Mouse (Mus musculus): ENCODE measurements around the gene Klrb1b. TPM values are rescaled to one million over a fixed set of nuclear protein-coding genes. Genes with fewer than 3 reads are reported as not detected.
"Not testable (repeated sequence)": the region's sequence is repeated elsewhere in the genome, so short reads cannot be mapped to it uniquely, and the experiment has no call there.

Gene Klrb1b
- polyA plus RNA-seq, 1 experiment from 2014 or later, result not detected

- DNase-seq (ENCODE audit: low spot score), result no peak
- 62% methylated on average over 9 of the region's 9 CpGs for WGBS
- Histone ChIP-seq H3K4me1 (peaks cover 24% of the 10 kb centered on the region), H3K27ac (replicated peaks) (no peak overlapping the region), H3K4me3 (no peak overlapping the region), H3K9me3 (replicated peaks) (no peaks in the 10 kb centered on the region), H3K27me3 (ENCODE audit: low read depth, poor library complexity, severe bottlenecking) (0 out of 2 replicates have a peak, but pooled peaks cover 5% of the 10 kb centered on the region), H3K36me3 (no peaks in the 10 kb centered on the region)
Observed at GRCm38 (mm10) chr6:128845998-128846542, 19.9 kb upstream of the Klrb1b start.

- H3K36me3 ChIP-seq, result no peaks in the 10 kb centered on the region
- no peaks in the 10 kb centered on the region for H3K9me3 ChIP-seq (replicated peaks)
- peaks cover 24% of the 10 kb centered on the region for H3K4me1 ChIP-seq
- peak; percentile 94 for DNase-seq (ENCODE audit: low spot score)
- peak overlapping the region; percentile 35 for H3K4me3 ChIP-seq
- WGBS, result 35% methylated on average over 7 of the region's 7 CpGs
- H3K27ac ChIP-seq (replicated peaks), result peak overlapping the region; percentile 33
- 0 out of 2 replicates have a peak, but pooled peaks cover 5% of the 10 kb centered on the region for H3K27me3 ChIP-seq (ENCODE audit: low read depth, poor library complexity, severe bottlenecking)
Observed at GRCm38 (mm10) chr6:128845319-128845979, 19.3 kb upstream of the Klrb1b start.

GRCm38 (mm10) chr6:128844586-128845080, 18.5 kb upstream of the Klrb1b start:
- H3K9me3 ChIP-seq (replicated peaks), result no peaks in the 10 kb centered on the region
- 0 out of 2 replicates have a peak, but pooled peaks cover 5% of the 10 kb centered on the region for H3K27me3 ChIP-seq (ENCODE audit: low read depth, poor library complexity, severe bottlenecking)
- H3K27ac ChIP-seq (replicated peaks), result no peak overlapping the region
- no peak for DNase-seq (ENCODE audit: low spot score)
- no peaks in the 10 kb centered on the region for H3K36me3 ChIP-seq
- peaks cover 28% of the 10 kb centered on the region for H3K4me1 ChIP-seq
- peak overlapping the region; percentile 89 for H3K4me3 ChIP-seq
- 83% methylated on average over 5 of the region's 5 CpGs for WGBS

GRCm38 (mm10) chr6:128844131-128844530, 18.0 kb upstream of the Klrb1b start:
- Histone ChIP-seq H3K36me3 (no peaks in the 10 kb centered on the region), H3K4me1 (peaks cover 30% of the 10 kb centered on the region), H3K27ac (replicated peaks) (no peak overlapping the region), H3K27me3 (ENCODE audit: low read depth, poor library complexity, severe bottlenecking) (0 out of 2 replicates have a peak, but pooled peaks cover 5% of the 10 kb centered on the region), H3K9me3 (replicated peaks) (no peaks in the 10 kb centered on the region), H3K4me3 (peak overlapping the region; percentile 89)
- no peak for DNase-seq (ENCODE audit: low spot score)
- 31% methylated on average over 8 of the region's 8 CpGs for WGBS

- peak overlapping the region; percentile 86 for H3K27ac ChIP-seq (replicated peaks)
- H3K27me3 ChIP-seq (ENCODE audit: low read depth, poor library complexity, severe bottlenecking), result 0 out of 2 replicates have a peak, but pooled peaks cover 5% of the 10 kb centered on the region
- WGBS, result under 1% methylated on average over 22 of the region's 22 CpGs
- peaks cover 30% of the 10 kb centered on the region for H3K4me1 ChIP-seq
- peak overlapping the region; percentile 89 for H3K4me3 ChIP-seq
- no peaks in the 10 kb centered on the region for H3K9me3 ChIP-seq (replicated peaks)
- peak; percentile 66 for DNase-seq (ENCODE audit: low spot score)
- H3K36me3 ChIP-seq, result no peaks in the 10 kb centered on the region
Observed at GRCm38 (mm10) chr6:128843479-128843992, 17.4 kb upstream of the Klrb1b start.

- peaks cover 30% of the 10 kb centered on the region for H3K4me1 ChIP-seq
- DNase-seq (ENCODE audit: low spot score), result peak; percentile 94
- peak overlapping the region; percentile 89 for H3K27ac ChIP-seq (replicated peaks)
- under 1% methylated on average over 44 of the region's 44 CpGs for WGBS
- peak overlapping the region; percentile 89 for H3K4me3 ChIP-seq
- H3K9me3 ChIP-seq (replicated peaks), result no peaks in the 10 kb centered on the region
- H3K27me3 ChIP-seq (ENCODE audit: low read depth, poor library complexity, severe bottlenecking), result 0 out of 2 replicates have a peak, but pooled peaks cover 5% of the 10 kb centered on the region
- H3K36me3 ChIP-seq, result no peaks in the 10 kb centered on the region
Observed at GRCm38 (mm10) chr6:128842945-128843478, 16.9 kb upstream of the Klrb1b start.

GRCm38 (mm10) chr6:128842356-128842944, 16.3 kb upstream of the Klrb1b start:
- H3K4me3 ChIP-seq, result peak overlapping the region; percentile 89
- no peaks in the 10 kb centered on the region for H3K36me3 ChIP-seq
- DNase-seq (ENCODE audit: low spot score), result no peak
- no peaks in the 10 kb centered on the region for H3K9me3 ChIP-seq (replicated peaks)
- H3K27me3 ChIP-seq (ENCODE audit: low read depth, poor library complexity, severe bottlenecking), result 0 out of 2 replicates have a peak, but pooled peaks cover 5% of the 10 kb centered on the region
- peak overlapping the region; percentile 89 for H3K27ac ChIP-seq (replicated peaks)
- H3K4me1 ChIP-seq, result peaks cover 32% of the 10 kb centered on the region
- under 1% methylated on average over 20 of the region's 20 CpGs for WGBS

- 46% methylated on average over 4 of the region's 4 CpGs for WGBS
- DNase-seq (ENCODE audit: low spot score), result peak; percentile 21
- Histone ChIP-seq H3K4me1 (peaks cover 39% of the 10 kb centered on the region), H3K4me3 (peak overlapping the region; percentile 89), H3K27ac (replicated peaks) (no peak overlapping the region; the same call in 1 of the 2 replicates), H3K36me3 (no peaks in the 10 kb centered on the region), H3K9me3 (replicated peaks) (no peaks in the 10 kb centered on the region), H3K27me3 (ENCODE audit: low read depth, poor library complexity, severe bottlenecking) (0 out of 2 replicates have a peak, but pooled peaks cover 5% of the 10 kb centered on the region)
Observed at GRCm38 (mm10) chr6:128841327-128842089, 15.4 kb upstream of the Klrb1b start.

GRCm38 (mm10) chr6:128840669-128841068, 14.5 kb upstream of the Klrb1b start:
- 85% methylated on average over 3 of the region's 3 CpGs for WGBS
- not testable (repeated sequence) for H3K4me3 ChIP-seq; H3K27me3 ChIP-seq (ENCODE audit: low read depth, poor library complexity, severe bottlenecking); DNase-seq (ENCODE audit: low spot score); H3K9me3 ChIP-seq (replicated peaks); H3K36me3 ChIP-seq; H3K27ac ChIP-seq (replicated peaks)
- peaks cover 43% of the 10 kb centered on the region for H3K4me1 ChIP-seq

- no peak for DNase-seq (ENCODE audit: low spot score)
- H3K27me3 ChIP-seq (ENCODE audit: low read depth, poor library complexity, severe bottlenecking), result 0 out of 2 replicates have a peak, but pooled peaks cover 5% of the 10 kb centered on the region
- peak overlapping the region; percentile 74 for H3K4me3 ChIP-seq
- H3K9me3 ChIP-seq (replicated peaks), result no peaks in the 10 kb centered on the region
- H3K36me3 ChIP-seq, result no peaks in the 10 kb centered on the region
- H3K4me1 ChIP-seq, result peaks cover 40% of the 10 kb centered on the region
- peak overlapping the region; percentile 87; the same call in 1 of the 2 replicates for H3K27ac ChIP-seq (replicated peaks)
- 67% methylated on average over 7 of the region's 7 CpGs for WGBS
Observed at GRCm38 (mm10) chr6:128839921-128840320, 13.8 kb upstream of the Klrb1b start.

- H3K4me1 ChIP-seq, result peaks cover 35% of the 10 kb centered on the region
- under 1% methylated on average over 17 of the region's 17 CpGs for WGBS
- H3K4me3 ChIP-seq, result peak overlapping the region; percentile 74
- H3K9me3 ChIP-seq (replicated peaks), result no peaks in the 10 kb centered on the region
- 0 out of 2 replicates have a peak, but pooled peaks cover 5% of the 10 kb centered on the region for H3K27me3 ChIP-seq (ENCODE audit: low read depth, poor library complexity, severe bottlenecking)
- peak overlapping the region; percentile 87 for H3K27ac ChIP-seq (replicated peaks)
- H3K36me3 ChIP-seq, result no peaks in the 10 kb centered on the region
- peak; percentile 86 for DNase-seq (ENCODE audit: low spot score)
Observed at GRCm38 (mm10) chr6:128839266-128839771, 13.2 kb upstream of the Klrb1b start.

All from midbrain, embryonic 10.5 days (tissue).